Mouse (Mus musculus) heart, adult 2 months (tissue): ENCODE measurements at regions not wholly inside any gene's neighbourhood (a gene's known extent, or its start where the extent isn't known, plus 50 kb on each side); places are given as distances from the start of the nearest gene placed in this dataset.

Experiments used
- CTCF ChIP-seq: fragments of 200-600 bp; IDR thresholded peaks from 2 replicates; pipeline ENCODE4 v1.8.1; 2022; ENCODE audit warnings: antibody characterized with exemption, mild to moderate bottlenecking, moderate library complexity
- EP300 ChIP-seq: fragments of 200-500 bp; IDR thresholded peaks from 2 replicates; pipeline ENCODE4 v1.6.1; 2011; ENCODE audit warnings: low read depth, low read length, control low read depth; ENCODE audit not compliant: insufficient read depth
- POLR2A ChIP-seq: fragments of 200-500 bp; IDR thresholded peaks from 2 replicates; pipeline ENCODE4 v1.6.1; 2011; ENCODE audit warnings: mild to moderate bottlenecking, low read depth, low read length, control low read depth; ENCODE audit not compliant: insufficient read depth

DNA sequence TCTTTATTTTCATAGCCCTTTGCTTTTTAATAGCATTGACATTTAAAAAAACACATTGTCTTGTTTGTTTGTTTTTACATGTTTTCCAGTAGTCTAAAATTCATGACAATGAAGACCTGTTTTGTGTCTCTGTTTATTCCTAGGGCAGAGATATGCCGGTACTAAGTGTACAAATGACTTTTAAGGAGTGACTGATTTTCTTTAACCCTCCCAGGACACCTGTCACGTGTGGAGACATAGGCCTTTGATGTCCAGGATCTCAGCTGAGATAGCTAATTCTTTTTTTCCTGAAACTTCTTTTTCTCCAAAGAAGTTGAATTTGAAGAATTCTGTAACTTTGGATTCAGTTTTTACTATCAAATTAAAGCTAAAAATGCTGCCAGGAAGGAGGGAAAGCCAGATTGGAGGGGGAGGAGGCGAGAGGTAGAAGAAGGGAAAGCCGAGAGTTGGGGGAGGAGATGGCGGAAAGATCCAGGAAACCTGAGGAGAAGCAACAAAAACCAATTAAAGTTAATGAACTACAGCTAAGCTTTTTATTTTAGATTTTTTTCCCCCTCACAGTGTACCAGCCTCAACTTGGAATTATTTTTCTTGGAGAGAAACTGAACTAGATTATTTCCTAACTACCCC, 533.8 kb downstream of the Cetn3 start:
- TF ChIP-seq POLR2A, result no peak
- no peak for TF ChIP-seq CTCF
- no peak for TF ChIP-seq EP300
